Mouse (Mus musculus) left cerebral cortex, adult 11 months (tissue): ENCODE results near the gene Olfr1126.
"Not testable (repeated sequence)": the region's sequence is repeated elsewhere in the genome, so short reads cannot be mapped to it uniquely, and the experiment has no call there.

Source experiments
- DNase-seq: peaks from one replicate; pipeline ENCODE4 v3.0.0; 2022; ENCODE audit warnings: low spot score

Gene Olfr1126

GRCm38 (mm10) chr2:87453662-87454061 lies at the start of gene Olfr1126:
TSS of gene Olfr1126 (plus strand) at chr2:87453962.
- DNase-seq, result no peak

- no peak for DNase-seq
These were observed 37.4 kb upstream of the Olfr1126 start, which contains the start of gene Olfr1123 for GRCm38 (mm10) chr2:87416335-87416734. TSS of gene Olfr1123 (plus strand) at chr2:87416635.

GRCm38 (mm10) chr2:87429975-87430374 lies 23.8 kb upstream of the Olfr1126 start, which contains the start of gene Olfr1124:
TSS of gene Olfr1124 (plus strand) at chr2:87430275.
- no peak for DNase-seq

- no peak for DNase-seq
These were observed 16.0 kb upstream of the Olfr1126 start for GRCm38 (mm10) chr2:87437731-87438130.

- DNase-seq, result no peak
These were observed 8.0 kb downstream of the Olfr1126 start for GRCm38 (mm10) chr2:87461769-87462168.

GRCm38 (mm10) chr2:87480207-87480606 lies 26.4 kb downstream of the Olfr1126 start:
- DNase-seq, result no peak

- DNase-seq, result no peak
These were observed 27.4 kb downstream of the Olfr1126 start for GRCm38 (mm10) chr2:87481158-87481557.

- no peak for DNase-seq
These were observed 28.5 kb downstream of the Olfr1126 start for GRCm38 (mm10) chr2:87482276-87482675.

GRCm38 (mm10) chr2:87496993-87497392 lies 43.2 kb downstream of the Olfr1126 start, which contains the start of gene Pramel7:
TSS of gene Pramel7 (minus strand) at chr2:87497093.
- DNase-seq, result not testable (repeated sequence)

GRCm38 (mm10) chr2:87506265-87506664 lies 52.5 kb downstream of the Olfr1126 start, which contains the start of gene Pramel6:
TSS of gene Pramel6 (plus strand) at chr2:87506565.
- no peak for DNase-seq
